Mouse (Mus musculus) spleen, adult 12 weeks (tissue): ENCODE results near the gene Spryd3.

Experiments used
- DNase-seq: peaks from one replicate; pipeline ENCODE4 v3.0.0; 2022; ENCODE audit warnings: low spot score

Spryd3 gene

GRCm38 (mm10) chr15:102146882-102147281, 10.8 kb upstream of the Spryd3 start:
- DNase-seq: no peak

GRCm38 (mm10) chr15:102146089-102146488, 10.1 kb upstream of the Spryd3 start:
- DNase-seq: no peak

DNA sequence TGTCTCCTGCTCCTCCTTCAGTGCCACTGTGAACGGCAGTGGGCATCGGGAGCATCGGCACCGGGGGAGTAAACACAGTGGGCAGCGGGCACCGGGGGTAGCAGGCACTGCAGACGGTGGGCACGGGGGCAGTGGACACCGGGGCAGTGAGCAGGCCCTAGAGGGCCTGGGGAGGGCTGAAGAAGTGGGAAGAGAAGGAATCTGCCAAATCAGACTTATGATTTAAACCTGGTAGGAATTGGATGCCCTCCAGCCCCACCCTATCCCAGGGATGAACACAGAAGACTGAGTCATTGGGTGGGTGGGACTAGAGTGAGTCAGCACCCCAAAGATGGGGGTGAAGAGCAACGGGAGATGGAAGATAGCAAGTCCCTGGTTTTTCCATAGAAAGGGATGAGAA, 9.3 kb upstream of the Spryd3 start:
- DNase-seq: no peak

GRCm38 (mm10) chr15:102144726-102145125, 8.7 kb upstream of the Spryd3 start:
- DNase-seq: no peak

DNA sequence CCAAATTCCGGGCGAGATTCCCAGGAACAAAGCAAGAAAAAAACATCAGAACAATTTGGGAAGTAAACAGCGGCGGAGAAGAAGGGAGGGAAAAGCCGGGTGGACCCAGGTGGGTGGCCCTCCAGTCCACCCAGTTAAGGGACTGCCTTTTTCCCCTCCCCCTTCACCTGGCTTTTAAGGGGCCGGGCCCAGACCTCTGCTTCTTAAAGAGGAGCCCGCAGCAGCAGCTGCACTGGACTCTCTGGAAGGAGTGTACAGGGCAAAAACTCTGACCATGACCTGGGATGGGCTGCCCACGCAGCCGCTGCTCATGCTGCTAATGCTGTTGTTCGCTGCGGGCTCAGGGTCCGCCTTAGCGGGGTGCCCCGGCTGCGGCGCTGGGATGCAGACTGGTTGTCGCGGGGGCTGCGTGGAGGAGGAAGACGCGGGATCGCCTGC, 8.3 kb upstream of the Spryd3 start, which contains the start of gene Igfbp6:
Gene Igfbp6, plus strand, starts transcription at position 89 of the 438 bp plus-strand sequence.
- no peak for DNase-seq

DNA sequence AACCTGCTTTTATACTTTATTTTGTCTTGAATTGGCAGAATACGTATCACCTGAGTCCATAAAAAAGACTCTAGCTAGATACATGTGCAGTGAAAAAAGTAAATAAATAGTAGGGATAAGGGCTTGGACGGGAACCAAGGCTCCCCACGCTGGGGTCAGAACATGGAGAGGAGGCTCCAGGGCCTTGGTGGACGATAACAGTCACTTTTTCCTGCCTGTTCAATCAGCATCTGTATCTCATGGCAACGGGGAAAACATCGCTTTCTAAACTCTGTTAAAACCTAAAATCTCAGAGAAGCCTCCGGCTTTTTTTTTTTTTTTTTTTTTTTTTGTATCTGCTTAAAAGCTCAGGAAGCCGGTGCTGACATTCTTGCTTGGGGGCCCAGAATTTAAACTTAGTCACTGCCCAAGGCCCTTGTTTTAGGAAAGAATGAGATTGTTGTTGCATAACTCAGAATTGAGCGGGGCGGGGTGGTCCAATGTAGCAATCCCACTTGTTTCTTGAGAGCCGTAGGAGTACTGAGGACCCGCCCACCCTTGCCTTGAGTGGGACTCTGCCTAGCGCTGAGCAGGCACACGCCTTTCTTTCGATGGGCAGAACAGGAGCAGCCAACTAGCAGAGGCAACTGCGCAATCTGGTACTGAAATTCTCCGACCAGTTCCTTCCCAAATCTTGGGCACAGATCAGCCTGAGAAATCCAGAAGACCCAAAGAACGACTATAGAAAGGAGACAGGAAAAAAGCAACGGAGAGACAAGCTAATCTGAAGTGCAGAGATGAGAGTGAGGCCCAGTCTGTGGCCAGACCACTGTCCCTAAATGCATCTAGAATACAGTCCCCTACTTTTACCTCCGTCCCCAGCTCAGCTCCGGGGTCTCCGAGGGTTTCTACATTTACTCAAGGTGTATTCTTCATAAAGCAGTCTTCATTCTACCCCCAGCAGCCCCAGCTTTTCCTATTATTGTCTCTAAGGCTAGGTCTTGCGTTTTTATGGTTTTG, 7.2 kb upstream of the Spryd3 start:
- no peak for DNase-seq

- DNase-seq: no peak
Observed at GRCm38 (mm10) chr15:102141120-102141519, 5.1 kb upstream of the Spryd3 start.

DNA sequence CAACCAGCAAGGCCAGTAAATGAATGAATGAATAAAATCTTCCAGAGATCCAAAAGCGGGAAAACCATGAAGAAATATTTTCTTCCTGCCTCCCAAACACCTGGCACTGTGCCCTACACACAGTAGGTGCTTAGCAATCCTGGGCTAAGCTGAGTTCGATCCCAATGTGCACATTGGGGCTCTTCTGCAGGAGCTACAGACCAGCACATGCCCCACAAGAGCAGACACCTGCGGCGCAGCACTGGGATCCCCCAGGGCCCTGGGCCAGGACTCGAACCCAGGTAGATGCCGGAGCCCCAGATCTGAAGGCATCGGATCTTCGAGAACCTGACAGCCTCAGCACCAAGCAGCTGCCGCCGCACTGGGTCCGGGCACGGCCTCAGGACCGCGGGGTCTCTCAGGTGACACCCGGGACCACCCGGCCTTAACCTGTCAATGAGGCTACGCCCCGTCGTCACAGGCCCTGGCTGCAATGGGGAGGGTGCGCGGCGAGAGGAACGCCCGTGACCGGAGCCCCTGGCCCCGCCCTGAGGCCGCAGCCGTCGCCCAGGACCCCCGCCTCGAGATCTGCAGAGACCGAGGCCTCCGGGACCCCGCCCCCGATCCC, 409 bp downstream of the Spryd3 start:
- no peak for DNase-seq

- DNase-seq: no peak
Observed at GRCm38 (mm10) chr15:102134709-102135108, 1.3 kb downstream of the Spryd3 start.

GRCm38 (mm10) chr15:102133314-102133713, 2.7 kb downstream of the Spryd3 start:
- no peak for DNase-seq

- DNase-seq: no peak
Observed at GRCm38 (mm10) chr15:102126303-102126702, 9.7 kb downstream of the Spryd3 start.

- no peak for DNase-seq
Observed at GRCm38 (mm10) chr15:102120530-102120929, 15.5 kb downstream of the Spryd3 start.

GRCm38 (mm10) chr15:102119831-102120170, 16.2 kb downstream of the Spryd3 start:
- no peak for DNase-seq

DNA sequence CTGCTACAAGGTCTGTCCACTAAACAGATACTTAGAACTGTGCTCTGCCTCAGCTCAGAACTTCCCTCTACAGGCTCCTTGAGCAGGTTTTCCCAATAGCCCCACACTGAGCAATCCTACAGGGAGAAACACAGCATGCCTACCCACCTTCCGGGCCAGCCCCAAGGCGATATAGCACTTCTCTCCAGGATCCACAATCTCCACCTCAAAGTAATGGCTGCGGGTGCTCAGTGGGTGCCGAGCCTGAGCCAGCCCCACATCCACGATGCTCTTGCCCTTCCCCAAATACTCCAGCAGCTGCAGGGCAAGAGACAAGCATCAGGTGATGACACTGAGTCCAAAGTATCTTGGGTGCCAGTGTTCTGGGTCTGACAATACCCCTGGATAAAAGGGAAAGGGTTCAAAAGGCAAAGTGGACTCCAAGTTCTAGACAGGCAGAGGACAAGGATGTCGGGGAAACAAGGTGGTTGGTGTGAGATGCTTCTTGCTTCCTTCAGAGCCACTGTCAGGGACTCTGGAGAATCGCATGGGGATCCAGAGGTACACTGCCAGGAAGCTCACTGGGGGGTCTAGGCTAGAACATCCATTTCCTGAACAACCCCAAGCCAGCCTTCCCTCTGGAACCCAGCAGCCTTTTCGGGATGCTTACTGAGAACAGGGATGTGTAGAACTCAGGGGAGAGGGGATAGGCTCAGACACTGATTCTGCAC, 16.8 kb downstream of the Spryd3 start:
- no peak for DNase-seq

GRCm38 (mm10) chr15:102118591-102118990, 17.4 kb downstream of the Spryd3 start:
- no peak for DNase-seq

- DNase-seq: no peak
Observed at GRCm38 (mm10) chr15:102117461-102118443, 18.3 kb downstream of the Spryd3 start.

GRCm38 (mm10) chr15:102116753-102117415, 19.1 kb downstream of the Spryd3 start:
- DNase-seq: no peak

DNA sequence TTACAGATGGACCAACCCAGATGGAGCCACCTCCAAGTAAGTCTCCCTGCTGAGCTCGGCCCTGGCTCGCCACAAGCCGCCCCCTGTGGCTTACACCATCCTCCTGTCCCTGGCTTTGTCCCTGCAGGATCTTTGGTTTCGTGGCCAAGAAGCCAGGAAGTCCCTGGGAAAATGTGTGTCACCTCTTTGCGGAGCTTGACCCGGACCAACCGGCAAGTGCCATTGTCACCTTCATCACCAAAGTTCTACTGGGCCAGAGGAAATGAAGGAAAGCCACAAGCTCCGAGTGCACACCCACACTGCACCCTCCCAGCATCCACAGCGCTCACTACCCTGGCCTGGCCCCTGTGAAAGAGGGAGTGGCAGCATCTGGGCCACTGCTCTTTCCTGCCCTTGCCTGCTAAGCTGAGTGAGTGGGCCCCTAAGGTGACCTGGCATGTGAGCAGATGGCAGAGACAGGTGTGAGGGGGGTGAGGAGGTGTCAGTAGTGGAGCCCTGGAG, 20.3 kb downstream of the Spryd3 start:
- no peak for DNase-seq

GRCm38 (mm10) chr15:102114651-102115260, 21.3 kb downstream of the Spryd3 start:
- DNase-seq: no peak

DNA sequence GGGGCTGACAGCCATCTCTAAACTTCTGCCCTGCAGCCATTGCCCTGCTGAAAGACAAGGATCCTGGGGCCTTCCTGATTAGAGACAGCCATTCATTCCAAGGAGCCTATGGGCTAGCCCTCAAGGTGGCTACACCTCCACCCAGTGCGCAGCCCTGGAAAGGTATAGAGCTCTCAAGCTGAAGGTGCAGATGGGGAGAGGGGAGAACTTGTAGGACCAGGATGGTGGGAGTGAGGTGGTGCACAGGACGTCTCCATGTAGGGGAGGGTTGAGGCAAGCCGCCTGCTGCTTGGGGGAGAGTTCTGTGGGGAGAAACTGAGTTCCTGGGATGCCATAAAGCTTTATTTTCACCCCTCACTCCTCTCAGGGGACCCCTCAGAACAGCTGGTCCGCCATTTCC, 22.4 kb downstream of the Spryd3 start:
- no peak for DNase-seq
